Mouse (Mus musculus): Measurements from ENCODE around the gene Rufy1.

The Rufy1 gene

DNA sequence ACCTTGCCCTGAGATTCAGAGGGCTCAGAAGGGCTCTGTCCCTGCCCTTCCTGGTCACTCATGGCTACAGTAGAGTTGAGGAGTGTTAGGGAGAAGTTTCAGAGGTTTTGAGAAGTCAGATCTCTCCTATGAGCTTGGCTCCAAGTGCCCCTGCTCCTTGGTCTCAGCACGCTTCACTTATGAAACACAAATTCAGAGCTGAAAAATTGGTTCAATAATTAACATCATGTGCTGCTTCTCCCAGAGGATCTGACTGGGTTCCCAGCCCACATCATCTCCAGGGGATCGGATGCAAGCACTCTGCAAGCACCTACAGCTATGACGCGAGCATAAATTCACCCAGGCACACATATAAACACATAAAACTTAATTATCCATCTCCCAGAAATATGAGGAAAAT lies 4.9 kb downstream of the Rufy1 start:
- DNase-seq (ENCODE audit: extremely low spot score): no peak

DNA sequence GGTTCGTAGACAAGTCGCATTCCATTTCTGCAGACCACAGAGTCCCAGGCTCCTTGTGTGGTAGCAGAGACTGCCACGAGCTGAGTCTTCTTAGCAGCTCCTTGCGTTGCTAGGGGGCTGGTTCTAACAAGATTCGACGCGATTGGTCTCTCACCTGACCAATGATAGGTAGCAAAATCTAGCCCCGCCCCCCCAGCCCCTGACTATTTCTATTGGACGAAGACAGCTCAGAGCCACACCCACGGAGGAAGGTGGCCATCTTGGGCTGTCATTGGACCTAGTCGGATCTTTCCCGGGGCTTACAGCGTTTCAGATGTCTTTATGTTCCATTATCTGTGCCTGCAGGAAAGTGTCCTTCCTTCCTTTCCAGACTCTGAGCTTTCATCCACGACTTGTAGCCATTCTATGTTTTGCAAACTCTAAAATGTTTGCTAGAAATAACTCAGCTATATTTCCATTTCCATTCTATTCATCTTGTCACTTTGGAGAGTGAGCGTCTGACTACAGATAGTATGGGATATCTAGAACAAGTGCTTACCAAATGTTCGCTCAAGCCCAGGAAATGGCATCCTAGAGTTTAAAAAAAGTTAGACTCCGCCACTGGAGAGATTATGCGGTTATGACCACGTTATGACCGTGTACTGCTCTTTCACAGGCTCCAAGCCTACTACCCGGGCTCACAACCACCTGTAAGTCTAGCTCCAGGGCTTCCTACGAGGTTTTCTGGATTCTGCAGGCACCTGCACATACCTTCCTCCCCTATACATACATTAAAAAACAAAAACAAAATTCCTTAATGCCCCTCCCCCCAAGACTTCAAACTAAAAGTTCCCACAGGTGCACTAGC lies 8.8 kb downstream of the Rufy1 start:
- DNase-seq (ENCODE audit: extremely low spot score): peak; percentile 89

DNA sequence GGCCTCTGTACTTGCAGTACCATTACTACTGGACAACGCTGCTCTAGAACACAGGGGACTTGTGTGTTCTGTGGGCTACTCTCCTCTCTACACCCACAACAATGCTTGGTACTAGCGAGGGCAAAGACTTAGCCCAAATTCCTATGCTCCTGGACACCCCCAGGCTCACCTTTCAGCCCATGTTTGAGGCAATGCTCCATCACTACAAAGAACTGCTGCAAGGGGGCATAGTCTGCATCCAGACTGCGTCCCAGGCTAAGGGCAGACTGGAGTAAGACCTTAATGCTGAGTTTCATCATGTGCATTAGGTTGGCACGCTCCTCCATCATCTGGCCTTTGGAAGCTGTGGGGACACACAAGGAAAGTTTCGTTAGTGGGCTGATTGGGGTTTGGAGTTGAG lies 9.5 kb downstream of the Rufy1 start:
- no peak for DNase-seq (ENCODE audit: extremely low spot score)

DNA sequence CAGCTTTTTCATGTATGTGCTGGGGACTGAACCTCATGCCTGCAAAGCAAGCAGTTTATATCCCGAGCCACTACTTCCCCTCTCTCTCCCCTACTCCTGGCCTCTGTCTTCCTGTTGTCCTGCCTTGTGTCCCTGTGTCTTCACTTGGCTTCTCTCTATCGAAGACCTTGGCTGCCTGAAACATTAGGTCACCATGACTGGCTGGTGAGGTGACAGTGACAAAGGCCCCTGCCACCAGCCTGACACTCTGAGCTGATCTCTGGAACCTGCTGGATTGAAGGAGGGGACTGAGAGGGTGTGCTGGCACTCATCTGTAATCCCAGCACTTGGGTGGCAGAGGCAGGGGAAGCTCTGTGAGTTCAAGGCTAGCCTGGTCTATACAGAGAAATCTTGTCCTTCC lies 13.1 kb downstream of the Rufy1 start:
- no peak for DNase-seq (ENCODE audit: extremely low spot score)

DNA sequence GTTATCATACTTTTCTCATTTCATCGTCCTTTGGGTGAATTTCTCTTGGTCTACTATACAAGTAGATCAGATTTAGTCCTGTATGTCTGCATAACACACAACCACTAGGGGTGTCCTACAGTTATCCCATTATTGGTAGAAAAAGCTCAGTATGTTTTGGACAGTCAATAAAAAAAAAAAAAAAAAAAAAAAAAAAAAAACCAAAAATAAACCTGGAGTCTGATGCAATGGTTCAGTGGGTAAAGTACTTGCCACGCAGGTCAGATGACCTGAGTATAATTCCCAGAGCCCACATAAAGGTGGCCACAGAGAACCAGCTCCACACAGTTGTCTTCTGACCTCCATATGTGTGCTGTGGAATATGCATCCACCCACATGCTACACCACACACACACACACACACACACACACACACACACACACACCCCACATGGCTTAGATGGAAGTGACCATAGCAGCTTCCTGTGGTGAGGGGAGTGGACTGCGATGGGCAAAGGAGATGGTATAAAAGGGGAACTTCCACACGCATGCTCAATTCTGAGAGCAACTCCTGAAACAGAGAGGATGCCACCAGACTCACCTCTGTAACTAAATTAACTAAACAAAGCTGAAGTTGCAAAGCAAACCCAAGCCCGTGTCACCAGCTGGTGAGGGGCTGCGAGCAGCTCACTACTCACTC lies 15.2 kb downstream of the Rufy1 start:
- no peak for DNase-seq (ENCODE audit: extremely low spot score)

- DNase-seq (ENCODE audit: extremely low spot score): no peak
Observed at GRCm38 (mm10) chr11:50407235-50407634, 23.7 kb downstream of the Rufy1 start.

GRCm38 (mm10) chr11:50403367-50404014 lies 27.4 kb downstream of the Rufy1 start:
- no peak for DNase-seq (ENCODE audit: extremely low spot score)

- no peak for DNase-seq (ENCODE audit: extremely low spot score)
Observed at GRCm38 (mm10) chr11:50402481-50402880, 28.4 kb downstream of the Rufy1 start.

GRCm38 (mm10) chr11:50398803-50399202 lies 32.1 kb downstream of the Rufy1 start:
- DNase-seq (ENCODE audit: extremely low spot score): no peak

GRCm38 (mm10) chr11:50397316-50397715 lies 33.6 kb downstream of the Rufy1 start:
- DNase-seq (ENCODE audit: extremely low spot score): no peak

DNA sequence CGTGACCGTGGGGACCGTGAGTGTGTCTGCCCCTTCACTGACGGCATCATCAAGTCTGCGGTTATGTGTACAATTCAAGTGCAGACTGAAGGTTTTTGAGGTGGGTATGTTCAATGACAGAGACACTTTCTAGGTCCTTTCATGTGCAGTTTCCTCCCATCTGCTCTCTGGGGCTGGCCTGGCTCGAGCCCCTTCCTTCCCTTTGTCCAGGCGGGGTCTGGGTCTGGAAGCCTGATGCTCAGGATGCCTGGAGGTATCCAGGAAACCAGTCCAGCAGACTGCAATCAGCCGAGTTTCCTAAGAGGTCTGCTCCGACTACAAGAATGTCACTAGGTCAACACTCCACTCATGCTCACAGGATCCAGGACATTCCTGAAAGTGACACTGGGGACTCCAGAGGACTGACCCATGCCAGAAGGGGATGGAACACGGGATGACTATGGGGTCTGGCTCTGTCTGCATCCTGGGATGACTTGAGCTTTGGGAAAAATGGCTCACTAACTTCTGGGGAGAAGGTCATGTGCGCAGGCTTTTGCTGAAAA lies 34.1 kb downstream of the Rufy1 start:
- no peak for DNase-seq (ENCODE audit: extremely low spot score)

DNA sequence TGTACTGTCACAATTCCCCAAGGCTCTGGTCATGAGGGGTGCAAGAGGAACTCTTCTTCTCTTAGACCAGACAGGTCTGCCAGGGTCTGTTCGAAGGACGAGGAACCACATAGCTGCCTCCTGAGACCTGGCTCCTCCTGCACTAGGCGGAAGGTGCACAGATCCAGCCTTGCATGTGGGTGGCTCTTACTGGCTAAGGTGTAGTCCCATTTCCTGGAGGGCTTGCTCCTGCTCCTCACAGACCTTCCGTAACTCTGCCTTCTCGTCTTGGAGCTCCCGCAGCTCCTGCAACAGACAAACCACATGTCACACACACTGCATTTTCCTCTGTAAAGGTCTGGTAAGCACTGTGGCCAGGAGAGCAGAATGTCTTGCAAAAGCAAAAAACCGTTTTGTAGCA lies 36.2 kb downstream of the Rufy1 start:
- no peak for DNase-seq (ENCODE audit: extremely low spot score)

DNA sequence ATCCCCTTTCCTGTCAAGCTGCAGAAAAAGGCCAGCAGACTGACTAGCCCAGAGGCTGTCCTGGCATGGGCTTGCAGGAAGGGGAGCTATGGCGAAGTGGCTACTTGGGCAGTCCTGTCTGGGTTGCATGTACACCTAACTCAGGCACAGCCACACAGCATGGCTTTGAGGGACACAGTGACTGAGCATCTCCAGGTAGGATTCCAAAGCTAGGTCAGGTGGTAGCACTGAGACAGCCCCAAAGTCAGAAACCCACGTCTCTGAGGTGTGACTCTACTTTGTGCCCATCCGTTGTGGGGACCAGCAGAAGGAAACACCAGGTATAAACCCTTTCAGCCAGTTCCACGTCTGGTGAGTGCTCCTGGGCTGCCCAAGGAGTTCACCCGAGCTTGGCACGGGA lies 37.6 kb downstream of the Rufy1 start:
- DNase-seq (ENCODE audit: extremely low spot score): no peak

DNA sequence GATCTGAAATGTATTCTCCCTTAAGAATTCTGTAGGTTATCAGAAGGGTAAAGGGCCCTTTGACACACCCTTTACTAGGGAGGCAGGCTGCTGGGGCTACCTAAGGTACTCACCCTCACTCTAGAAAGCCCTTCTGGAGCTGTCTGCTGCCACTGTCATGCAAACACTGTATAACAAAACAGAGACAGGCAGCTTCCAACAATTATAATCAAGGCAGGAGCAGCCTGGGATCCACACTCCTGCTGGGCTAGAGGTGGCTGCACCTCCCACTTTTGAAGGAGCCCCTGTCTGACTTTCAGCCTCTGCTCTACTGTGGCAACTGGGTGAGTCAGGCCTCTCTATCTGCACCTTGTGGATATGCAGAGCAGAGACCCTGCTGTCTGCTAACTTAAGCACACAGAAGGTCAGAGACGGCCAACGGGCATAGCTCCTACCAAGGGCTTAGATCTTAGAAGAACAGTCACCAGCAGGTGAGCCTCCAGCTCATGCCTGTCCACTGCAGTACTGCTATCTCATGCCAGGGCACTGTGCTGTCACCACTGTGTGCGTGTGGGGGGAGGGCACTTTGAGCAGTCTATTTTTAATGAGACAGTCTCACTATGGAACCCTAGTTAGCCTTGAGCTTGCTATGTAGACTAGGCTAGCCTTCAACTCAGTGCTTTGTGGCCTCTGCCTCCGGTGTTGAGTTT lies 39.5 kb downstream of the Rufy1 start:
- no peak for DNase-seq (ENCODE audit: extremely low spot score)

- no peak for DNase-seq (ENCODE audit: extremely low spot score)
Observed at GRCm38 (mm10) chr11:50389616-50390015, 41.3 kb downstream of the Rufy1 start.

DNA sequence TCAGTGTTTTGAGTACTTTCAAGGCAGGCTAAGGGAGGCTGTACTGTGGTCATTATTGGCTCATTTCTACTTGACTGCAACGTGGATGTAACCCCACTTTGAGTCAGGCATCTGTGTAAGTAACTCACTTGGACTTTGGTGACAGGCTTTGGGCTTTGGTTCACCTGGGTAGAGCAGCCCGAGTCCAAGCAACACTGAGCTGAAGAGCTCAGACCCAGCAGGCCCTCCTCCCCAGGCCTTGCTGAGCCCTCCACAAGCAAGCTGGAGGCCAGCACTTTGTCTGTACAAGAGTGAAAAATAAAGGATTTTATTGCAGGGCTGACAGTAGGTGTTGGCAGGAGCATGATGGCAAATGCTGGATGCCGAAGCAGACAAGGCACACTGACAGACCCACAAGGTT lies 41.9 kb downstream of the Rufy1 start:
- no peak for DNase-seq (ENCODE audit: extremely low spot score)

DNA sequence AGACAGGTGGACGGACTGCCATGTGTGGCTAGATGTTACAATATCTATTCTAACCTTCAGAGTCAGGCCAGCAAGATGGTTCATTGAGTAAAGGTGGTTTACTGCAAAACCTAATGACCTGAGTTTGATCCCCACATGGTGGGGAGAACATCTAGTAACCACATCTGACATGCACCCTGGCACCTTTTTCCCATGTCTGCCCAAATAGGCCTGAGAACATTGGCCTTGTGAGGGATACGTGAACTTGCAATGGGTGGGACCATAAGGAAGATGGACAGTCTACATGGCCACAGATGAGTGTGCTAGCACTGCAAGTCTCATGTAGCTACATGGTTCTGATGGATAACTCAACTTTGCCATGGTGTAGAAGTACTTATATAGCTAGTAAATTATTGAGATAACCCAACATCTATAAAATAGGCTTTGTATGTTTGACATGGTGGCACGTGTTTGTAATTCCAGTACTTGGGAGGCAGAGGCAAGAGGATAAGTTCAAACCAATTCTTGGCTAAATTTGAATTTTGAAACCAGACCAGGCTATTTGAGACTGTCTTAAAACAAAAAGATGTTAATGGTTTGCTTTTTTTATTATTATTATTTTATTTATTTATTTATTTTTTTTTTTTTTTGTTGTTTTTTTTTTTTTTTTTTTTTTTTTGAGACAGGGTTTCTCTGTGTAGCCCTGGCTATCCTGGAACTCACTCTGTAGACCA lies 42.6 kb downstream of the Rufy1 start:
- DNase-seq (ENCODE audit: extremely low spot score): no peak

GRCm38 (mm10) chr11:50387697-50388096 lies 43.2 kb downstream of the Rufy1 start:
- DNase-seq (ENCODE audit: extremely low spot score): no peak

DNA sequence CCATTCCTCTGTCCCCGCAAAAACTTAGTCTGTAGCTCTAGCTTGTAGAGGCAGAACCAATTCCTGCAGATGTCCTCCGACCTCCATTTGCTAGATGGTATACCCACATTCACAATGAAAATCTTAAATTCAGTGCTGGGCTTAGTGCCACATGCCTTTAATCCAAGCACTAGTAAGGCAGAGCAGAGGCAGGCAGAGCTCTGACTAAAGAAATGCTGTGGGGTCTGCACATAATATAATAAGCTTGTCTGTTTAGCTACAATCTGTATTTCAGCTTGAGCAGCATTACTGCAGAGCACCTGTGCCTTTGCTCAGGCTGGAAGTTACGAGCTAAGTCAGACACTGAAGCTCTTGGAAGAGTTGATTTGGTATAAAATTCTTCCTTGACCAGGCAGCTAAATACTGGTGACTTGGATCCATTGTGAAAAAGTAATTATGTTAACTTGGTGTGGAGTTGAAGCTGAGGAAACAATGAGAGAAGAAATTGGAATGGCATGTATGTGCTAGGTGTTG lies 43.7 kb downstream of the Rufy1 start:
- DNase-seq (ENCODE audit: extremely low spot score): no peak

- DNase-seq (ENCODE audit: extremely low spot score): no peak
Observed at GRCm38 (mm10) chr11:50381311-50381710, 49.6 kb downstream of the Rufy1 start.
